Mouse (Mus musculus) left cerebral cortex, postnatal 4 days (tissue): ENCODE results near the gene Mcoln1. TPM values are rescaled to one million over a fixed set of nuclear protein-coding genes. Genes with fewer than 3 reads are reported as not detected.
A peak's percentile ranks its signal among the peaks of the same experiment; 100 is the strongest.

Source experiments
- DNase-seq: peaks from one replicate; pipeline ENCODE4 v3.0.0-alpha.2; 2022
- intact Hi-C: fragments of 180-260 bp; cut with DNase I; formaldehyde crosslinking; loops from one replicate; pipeline ENCODE4 v1.15.1; 2025
- total RNA-seq, 2 experiments: library from RNA; stranded (reverse); gene quantifications; 2 replicates each; pipeline ENCODE4 v1.2.3; 2021

Gene Mcoln1
- 10 to 100 TPM; 74.8 to 81.3 TPM for total RNA-seq

DNA sequence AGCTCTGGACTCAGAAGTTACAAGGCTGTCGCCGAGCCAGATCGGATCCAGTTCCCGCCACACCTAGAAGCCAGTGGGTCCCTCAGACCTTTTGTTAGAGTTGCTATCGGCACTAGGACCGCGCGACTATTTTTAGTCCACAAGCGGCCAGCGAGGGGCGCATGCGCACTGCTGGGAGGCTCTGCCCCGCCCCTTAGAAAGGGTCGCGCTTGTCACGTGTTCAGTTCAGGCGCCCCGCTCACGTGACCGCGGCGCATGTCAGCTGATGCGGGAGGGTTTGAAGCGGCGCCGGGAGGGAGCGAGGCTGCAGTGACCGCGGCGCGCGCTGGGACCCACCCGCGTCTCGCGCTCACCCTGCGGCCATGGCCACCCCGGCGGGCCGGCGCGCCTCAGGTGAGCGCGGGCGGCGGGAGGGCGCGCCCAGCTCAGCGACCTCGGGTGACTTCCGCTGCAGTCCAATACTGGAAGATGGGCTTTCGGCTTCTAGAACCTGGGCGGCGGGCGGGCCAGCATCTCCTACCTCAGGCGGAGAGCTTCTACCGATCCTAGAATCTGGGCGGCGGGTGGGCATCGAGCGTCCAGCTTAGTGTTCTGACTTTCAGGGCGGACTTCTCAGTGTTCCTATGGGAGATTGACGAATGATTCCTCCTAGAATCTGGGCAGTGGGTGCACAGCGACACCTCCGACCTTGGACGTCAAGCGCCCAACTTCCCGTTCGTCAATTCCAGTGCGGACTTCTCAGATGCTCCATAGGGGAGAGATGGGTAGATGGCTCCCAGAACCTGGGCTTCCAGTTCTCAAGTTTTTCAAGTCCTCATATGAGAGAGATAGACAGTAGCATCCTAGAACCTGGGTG is at the start of gene Mcoln1:
Gene Mcoln1, plus strand, starts transcription at position 223 of the 856 bp plus-strand sequence.
- intact Hi-C loops, result no loop called here
- peak; percentile 99 for DNase-seq

- peak; percentile 63 for DNase-seq
- intact Hi-C loops, result no loop called here
Observed at GRCm38 (mm10) chr8:3450670-3451069, 49.6 kb upstream of the Mcoln1 start.

DNA sequence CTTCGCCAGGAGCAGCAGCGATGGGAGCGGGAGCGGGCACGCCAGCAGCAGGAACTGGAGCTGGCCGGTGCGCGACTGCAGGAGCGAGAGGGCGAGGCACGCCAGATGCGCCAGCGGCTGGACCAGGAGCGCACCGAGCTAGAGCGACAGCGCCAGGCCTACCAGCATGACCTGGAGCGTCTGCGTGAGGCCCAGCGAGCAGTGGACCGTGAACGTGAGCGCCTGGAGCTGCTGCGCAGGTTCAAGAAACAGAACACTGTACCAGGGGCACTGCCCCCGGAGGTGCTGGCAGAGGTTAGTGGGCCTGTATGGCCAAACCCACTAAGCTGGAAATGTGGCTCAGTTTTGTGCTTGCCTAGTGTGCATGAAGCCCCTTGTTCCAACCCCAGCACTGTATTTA is 48.3 kb upstream of the Mcoln1 start:
- intact Hi-C loops, result no loop called here
- no peak for DNase-seq

GRCm38 (mm10) chr8:3463248-3463647 is 37.0 kb upstream of the Mcoln1 start:
- no peak for DNase-seq
- intact Hi-C loops, result loop anchor here (10.0 kb wide), 1 partner anchor 212 kb away; the partner anchor contains the start of genes Fcor and Trappc5

DNA sequence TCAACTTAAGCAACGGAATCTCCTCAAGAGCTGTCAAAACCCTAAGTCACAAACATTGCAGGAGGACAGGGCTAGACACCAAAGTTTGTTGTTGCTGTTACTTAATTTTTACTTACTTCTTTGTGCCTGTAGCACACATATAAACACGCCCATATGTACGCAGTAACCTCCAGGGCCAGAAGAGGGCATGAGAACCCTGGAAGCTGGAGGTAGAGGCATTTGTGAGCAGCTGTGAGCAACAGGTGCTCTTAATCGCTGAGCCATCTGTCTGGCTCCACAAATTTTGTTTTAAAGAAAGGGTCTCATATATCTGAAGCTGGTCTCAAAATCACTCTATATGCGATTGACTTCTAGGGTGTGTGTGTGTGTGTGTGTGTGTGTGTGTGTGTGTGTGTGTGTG is 35.9 kb upstream of the Mcoln1 start:
- DNase-seq, result peak; percentile 55
- intact Hi-C loops, result loop anchor here (10.0 kb wide), 1 partner anchor 210 kb away; the partner anchor contains the start of genes Fcor and Trappc5

DNA sequence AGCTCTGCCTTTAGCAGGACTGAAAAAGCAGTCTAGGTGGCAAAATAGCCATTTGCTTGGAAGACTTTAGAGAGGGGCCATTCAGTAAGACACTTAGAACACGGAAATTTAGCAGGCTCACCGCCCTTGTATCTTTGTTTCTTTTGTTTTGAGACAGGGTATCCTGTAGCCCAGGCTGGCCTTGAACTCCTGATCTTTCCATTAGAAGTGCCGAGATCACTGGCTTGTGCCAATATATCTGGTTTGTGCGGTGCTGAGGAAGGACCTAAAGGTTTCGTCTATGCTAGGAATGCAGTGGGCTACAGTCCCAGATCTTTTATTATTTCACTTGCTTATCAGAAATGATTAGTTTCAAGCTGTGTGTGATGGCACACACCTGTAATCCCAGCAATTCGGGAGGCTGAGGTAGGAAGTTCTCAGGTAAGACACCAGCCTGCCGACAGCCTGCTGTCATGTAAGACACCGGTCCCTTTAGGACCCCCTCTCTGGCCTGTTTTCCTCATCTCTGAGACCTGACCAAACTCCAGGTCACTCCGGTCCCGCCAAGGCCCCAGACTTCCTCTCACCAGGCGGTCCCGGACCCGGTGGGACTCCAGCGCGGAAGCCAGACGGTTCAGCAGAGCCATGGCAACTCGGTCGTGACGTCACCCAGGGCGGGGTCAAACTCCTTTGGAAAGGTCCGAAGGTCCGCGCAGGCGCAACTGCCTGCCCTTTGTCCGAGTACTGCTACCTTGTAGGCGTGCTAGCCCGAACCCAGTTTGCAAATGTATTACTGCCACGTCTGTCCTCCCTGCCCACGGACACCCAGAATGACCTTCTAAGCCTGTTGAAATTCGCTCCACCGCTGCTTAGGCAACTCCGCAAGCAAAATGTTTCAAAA is 33.0 kb upstream of the Mcoln1 start, which contains the start of gene Pex11g:
Gene Pex11g, minus strand, starts transcription at position 675 of the 880 bp plus-strand sequence.
- intact Hi-C loops, result loop anchor here (10.0 kb wide), 1 partner anchor 208 kb away; the partner anchor contains the start of genes Fcor and Trappc5
- peak; percentile 98 for DNase-seq

DNA sequence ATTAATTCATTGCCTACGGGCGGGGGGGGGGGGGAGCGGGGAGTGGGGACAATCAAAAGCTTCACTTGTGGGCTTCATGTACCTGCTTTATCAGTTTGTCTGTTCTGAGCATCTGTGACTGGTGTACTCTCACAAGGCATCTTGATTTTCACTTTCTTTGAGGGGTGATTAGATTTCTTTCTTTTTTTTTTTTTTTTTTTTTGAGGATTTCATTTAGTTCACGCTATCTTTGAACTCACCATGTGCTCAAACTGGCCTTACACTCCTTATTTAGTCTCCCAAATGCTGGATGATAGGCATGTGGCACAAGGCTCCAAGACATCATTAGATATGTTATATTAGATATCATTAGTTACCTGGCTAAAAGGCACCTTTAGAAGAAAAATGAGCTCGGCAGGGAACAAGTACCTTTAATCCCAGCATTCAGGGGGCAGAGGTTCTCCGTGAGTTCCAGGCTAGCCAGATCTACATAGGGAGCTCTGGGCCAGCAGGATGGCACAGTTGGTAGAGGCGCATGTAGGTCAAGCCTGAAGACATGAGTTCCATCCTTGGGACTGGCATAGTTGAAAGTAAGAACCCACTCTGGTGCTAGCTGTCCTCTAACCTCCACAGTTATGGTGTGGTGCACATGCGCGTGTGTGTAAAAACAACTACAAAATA is 32.2 kb upstream of the Mcoln1 start:
- intact Hi-C loops, result loop anchor here (10.0 kb wide), 1 partner anchor 207 kb away; the partner anchor contains the start of genes Fcor and Trappc5
- DNase-seq, result no peak

GRCm38 (mm10) chr8:3468838-3469237 is 31.4 kb upstream of the Mcoln1 start:
- DNase-seq, result no peak

GRCm38 (mm10) chr8:3470562-3470961 is 29.7 kb upstream of the Mcoln1 start, which contains the start of gene Tex45:
Gene Tex45 (plus strand): TSS chr8:3470862.
- intact Hi-C loops, result no loop called here

More at GRCm38 (mm10) chr8:3468838-3469237, 31.4 kb upstream of the Mcoln1 start:
- intact Hi-C loops, result loop anchor here (10.0 kb wide), 1 partner anchor 206 kb away; the partner anchor contains the start of genes Fcor and Trappc5

DNA sequence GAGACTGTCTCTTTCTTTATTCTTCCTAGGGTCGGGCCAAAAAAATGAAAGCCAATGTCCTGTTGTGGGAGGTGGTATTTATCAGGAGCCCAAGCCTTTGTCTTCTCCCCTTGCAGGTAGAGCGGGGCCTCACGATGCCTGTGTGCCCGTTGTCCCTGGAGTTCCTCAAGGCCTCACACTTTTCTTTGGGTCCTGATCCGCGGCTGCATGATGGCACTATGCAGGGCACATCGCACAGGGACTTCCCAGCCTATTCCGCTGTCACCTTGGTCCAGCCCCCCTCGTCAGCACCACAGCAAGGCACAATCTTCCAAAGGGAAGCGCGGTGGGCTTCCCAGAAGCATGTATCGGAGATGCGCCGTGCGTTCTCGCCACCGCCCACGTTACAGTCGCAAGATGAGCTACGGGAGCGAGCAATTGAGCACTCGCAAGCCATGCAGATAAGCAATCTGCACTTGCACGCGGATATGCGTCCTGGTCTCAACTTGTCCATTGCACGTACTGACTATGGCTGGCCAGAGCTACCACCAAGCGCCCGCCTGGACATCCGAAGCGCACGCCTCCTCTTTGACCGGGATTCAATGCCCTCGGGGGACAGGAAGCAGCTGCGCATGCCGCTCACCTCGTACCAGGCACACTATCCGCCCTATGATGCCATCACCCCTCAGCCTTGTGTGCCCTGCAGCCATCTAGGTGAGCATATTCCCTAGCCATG is 24.4 kb upstream of the Mcoln1 start:
- no peak for DNase-seq
- intact Hi-C loops, result no loop called here

More at GRCm38 (mm10) chr8:3470562-3470961, 29.7 kb upstream of the Mcoln1 start, which contains the start of gene Tex45:
- DNase-seq, result no peak

DNA sequence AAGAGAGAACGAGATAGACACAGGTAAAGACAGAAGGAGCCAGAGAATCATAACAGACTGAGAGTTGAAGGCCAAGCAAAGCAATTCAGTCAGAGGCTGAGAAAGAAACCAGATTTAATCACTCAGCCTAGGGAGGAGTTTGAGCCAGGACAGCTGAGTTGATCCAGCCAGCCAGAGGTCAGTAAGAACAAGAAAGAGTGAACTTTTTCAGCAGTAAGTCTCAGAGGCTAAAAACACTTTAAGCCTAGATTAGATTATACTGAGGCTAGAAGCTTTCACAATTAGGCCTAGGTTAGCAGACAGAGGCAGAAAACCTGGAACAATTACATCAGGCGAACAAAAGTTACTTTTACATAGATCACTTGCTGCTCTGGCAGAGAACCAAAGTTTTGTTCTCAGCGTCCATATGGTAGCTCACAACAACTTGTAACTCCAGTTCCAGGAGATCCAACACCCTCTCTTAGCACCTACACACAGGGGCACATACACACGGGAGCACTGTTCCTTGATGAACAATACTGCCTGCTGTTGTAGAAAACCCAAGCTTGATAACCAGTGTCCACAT is 20.0 kb upstream of the Mcoln1 start:
- intact Hi-C loops, result no loop called here
- no peak for DNase-seq

GRCm38 (mm10) chr8:3481605-3482004 is 18.7 kb upstream of the Mcoln1 start:
- DNase-seq, result no peak
- intact Hi-C loops, result no loop called here

DNA sequence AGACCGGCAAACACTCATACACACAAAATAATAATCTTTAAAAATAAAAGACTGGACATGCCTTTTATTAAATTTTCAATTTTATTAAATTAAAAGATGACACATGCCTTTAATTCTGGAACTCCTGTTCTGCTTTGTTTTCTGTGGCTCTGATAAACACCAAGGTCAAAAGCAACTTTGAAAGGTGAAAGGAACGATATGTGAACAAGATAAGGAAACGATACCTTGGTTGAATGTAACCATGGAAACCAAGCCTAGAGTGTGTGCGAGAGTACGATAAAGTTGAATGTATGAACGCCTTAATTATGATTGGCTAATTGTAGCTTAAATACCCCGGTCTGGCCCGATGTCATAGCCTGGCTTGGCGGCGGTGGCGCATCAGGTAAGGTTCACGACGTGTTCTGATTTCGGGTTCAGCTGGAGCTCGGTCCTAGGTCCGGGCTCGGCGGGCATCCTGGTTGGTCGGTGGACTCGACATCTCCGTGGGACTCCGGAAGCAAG is 18.0 kb upstream of the Mcoln1 start:
- DNase-seq, result no peak

DNA sequence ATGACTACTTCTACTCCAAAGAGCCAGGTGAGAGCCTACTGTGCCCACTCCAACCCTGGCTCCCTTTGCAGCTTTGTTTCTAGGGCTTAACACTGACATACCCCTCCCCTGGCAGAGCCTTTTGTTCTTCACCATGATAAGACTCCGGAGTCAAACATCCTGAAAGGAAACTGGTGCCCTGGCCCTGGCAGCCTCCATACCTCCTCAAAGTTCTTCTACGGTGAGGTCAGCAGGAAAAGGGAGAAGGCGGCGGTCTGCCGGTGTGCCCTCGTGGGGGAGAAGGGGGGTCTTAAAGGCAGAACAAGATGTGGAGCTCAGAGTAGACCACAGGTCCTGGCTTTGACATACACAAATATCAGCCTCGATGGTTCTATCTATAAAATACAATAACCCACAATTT is 16.7 kb upstream of the Mcoln1 start:
- no peak for DNase-seq
- intact Hi-C loops, result no loop called here

More for the DNA sequence above, 18.0 kb upstream of the Mcoln1 start:
- intact Hi-C loops, result no loop called here

- no peak for DNase-seq
- intact Hi-C loops, result no loop called here
Observed at GRCm38 (mm10) chr8:3485192-3485591, 15.1 kb upstream of the Mcoln1 start.

DNA sequence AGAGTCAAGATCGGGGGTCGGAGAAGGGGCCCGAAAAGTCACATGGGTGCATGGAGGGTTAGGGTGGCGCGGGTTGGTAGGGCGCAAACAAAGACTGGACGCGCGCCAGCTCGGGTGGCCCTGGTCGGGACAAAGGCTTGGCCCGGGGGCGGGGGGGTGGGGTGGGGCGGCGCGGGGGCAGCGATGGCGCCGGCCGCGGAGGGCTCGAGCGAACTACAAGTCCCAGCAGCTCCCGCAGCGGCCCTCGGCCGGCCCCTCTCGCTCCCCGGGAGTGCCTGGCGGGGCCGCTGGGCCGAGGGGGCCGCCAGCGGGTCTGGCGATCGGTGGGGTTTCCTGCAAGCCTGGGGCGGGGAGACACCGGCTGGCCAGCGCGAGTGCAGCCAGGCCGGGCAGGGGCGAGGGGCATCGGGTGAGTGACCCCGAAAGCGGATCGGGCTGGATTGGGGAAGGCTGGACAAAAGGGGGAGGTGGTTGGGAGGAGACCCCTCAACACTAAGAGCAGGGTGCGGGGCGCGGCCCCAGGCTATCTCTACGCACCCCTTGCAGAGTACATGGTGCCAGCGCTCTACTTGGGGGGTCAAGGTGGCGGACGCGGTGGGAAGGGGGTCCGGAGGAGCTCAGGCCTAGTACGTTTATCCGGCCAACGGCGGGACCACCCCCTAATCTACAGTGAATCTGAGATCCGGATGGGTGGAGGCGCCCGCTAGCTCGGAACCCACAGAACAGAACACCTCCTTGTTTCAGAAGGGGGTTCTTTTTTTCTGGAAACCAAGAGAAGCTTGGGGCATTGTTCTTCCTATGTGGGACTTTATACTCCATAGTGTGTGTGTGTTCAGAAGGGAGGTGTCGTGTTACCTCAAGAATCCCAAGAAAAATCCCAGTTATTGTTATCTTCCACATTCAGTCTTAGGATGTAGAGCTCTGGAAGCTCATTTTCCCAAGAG is 7.1 kb upstream of the Mcoln1 start, which contains the start of gene Zfp358:
Gene Zfp358, plus strand, starts transcription at position 238 of the 944 bp plus-strand sequence.
- intact Hi-C loops, result no loop called here

DNA sequence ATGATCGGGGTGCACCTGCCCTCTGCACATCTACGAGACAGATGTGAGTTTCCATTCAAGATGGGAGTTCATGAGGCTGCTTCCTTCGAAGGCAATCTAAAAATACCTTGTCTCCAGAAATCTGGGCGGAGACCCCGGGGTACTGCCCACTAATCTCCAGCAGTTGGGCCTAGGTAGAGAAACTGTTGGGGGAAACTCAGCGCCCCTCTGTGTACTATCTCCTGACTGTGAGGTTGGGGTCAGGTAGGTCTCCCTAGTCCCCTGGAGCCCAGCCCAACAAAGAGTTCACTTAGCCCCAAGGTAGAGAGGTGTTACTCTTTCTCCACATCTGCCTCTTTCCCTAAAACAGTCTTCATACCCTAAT is 6.4 kb upstream of the Mcoln1 start:
- intact Hi-C loops, result no loop called here
- no peak for DNase-seq

More for the DNA sequence above, 7.1 kb upstream of the Mcoln1 start, which contains the start of gene Zfp358:
- peak; percentile 89 for DNase-seq
